Mouse (Mus musculus): ENCODE results near the gene Gm960.

Gene Gm960

DNA sequence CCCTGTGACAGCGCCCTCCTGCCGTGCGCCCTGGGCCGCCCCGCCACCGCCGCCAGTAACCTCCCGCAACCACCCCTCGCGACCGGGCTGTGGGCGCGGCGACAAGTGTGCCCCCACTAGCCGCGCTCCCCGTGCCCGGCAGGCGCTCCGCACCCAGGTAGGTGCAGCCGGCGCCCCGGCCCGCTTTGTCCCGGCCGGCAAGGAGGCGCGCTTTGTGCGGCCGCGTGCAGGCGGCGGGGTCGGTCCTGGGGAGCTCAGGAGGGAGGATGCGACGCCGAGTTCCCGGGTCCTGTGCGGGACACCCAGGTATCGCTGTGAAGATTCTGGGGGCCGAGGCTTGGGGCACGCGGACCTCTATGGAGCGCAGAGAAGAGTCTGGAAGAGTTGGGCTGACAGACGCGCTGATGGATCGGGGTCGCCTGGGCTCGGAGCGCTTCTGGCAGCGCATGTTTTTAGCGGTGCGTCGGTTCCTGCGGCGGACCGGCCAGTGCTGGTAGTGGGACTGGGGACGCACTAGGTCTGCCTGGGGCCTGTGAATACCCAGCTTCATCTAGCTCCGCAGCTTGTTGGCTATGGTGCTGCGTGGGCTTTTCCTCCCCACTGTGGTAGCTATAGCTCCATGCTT, 13.8 kb upstream of the Gm960 start:
- DNase-seq (ENCODE audit: extremely low read depth, low read depth), result no peak

DNA sequence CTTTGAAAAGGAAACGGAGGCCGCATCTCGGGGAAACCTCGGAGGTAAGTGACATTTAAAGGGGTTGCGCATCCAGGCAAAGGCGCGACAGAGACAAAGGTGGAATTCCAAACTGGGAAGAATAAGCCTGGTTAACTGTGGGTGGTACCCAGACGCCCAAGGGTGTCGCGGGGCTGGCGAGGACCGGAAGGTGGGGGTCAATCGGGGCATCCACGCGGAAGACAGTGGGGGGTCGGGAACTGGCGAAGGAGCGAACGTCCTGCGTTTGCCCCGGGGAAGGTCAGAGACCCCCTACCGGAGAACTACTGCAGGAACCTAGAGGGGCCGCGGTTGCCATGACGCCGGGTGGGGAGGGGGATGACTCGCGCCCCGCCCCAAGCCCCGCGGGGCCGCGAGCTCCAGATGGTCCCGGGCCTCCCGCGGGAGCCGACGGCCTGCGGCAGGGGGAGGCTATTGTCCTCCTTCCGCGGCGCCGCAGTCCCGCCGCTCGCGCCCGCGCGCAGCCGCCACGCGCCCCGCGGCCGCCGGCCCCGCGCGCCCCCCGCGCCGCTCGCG, 13.2 kb upstream of the Gm960 start:
- DNase-seq (ENCODE audit: extremely low read depth, low read depth), result no peak

DNA sequence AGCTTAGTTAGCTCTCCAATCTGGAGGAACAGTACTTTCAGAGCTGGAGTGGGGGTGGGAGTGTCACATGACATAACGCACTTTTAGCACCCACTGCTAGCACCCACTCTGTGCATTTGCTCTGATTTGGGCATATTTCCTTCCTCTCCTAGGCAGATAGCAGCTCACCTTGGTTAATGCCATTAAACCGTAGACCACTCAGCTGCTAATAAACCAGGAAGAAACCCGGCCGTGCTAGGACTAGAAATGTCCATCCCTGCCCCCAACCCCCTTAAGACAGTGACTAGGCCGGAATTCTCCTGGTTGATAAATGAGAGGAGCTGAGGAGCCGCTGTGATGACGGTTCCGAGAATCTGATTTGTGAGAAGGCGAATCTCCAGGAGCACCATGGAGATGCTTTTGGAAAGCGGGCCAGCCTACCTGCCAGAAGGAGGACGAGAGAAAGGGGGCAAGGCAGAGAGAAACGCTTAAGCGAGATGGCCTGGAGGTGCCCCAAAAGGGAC, 12.7 kb upstream of the Gm960 start, which contains the start of gene Sptbn2:
Gene Sptbn2 (plus strand): TSS at position 70 of the 503 bp plus-strand sequence.
- no peak for DNase-seq (ENCODE audit: extremely low read depth, low read depth)

DNA sequence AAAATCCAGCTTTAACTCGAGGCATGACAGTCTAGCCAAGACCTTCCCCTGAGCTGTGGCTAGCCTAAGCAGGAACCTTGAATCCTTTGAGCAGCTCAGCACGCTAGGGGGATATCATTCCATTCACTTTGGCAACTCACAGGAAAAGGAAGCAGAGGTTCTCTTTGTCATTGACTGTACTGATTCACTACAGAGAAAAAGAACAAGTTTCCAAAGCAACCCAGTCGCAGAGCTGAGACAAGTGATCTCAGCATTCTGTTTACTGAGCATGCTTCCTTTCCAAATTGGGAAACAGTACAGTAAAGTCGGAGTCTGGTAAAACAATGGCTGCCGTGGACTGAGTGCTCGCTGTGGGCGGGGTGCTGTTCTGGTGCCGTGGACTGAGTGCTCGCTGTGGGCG, 10.3 kb upstream of the Gm960 start:
- no peak for DNase-seq (ENCODE audit: extremely low read depth, low read depth)

DNA sequence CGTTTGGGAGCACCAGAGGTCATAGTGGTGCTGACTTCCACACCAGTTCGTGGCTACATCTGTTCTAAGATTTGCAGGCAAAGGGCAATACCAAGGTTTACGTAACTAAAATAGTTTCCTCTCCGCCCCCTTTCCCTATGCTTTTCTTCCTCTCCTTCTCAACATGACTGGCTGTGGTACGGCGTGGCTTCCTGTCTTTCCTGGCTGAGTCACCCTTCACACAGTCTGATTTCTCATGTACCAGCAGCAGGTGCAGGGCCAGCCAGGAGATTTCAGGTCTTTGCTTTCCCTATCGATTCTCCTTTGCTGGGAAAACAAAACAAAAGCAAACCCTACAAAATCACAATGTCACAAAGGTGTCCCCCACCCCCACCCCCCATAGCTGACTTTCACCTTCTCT, 2.8 kb upstream of the Gm960 start:
- no peak for DNase-seq (ENCODE audit: extremely low read depth, low read depth)

DNA sequence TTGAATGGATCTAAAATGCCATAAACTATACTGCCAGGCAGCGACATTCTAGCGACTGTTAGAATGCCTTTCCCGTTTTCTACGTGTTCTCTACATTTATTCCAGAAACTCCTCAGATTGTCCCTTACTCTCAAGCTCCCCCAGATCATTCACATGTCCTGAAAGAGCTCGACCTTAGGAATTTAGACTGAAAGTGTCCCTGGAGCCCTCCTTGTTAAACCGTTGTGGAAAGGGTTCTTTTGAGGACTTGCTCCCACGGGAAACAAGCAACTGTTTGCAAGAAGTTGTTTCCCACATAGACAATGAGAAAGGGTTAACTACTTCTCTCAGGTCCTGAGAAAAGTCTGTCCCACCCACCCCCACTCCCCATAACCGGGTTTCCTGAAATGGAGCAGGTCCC, 2.2 kb upstream of the Gm960 start:
- no peak for DNase-seq (ENCODE audit: extremely low read depth, low read depth)

DNA sequence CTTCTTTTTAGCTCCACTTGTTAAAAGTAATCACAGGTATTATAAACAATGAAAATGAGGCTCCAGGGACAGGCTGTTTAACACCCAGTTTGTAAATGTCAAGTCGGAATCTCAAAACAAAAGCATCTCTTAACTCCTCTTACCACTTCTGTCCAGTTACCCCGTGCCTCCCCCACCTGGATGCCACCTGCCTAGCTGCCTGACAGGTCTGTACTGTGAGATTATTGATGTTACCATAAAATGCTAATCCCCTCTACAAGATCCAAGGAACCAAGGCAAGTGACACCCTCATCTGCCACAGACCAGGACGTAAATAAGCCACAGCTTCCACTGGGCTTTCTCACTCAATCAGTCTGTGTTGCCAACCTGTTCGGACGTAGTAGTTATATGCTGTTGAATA, 1.4 kb upstream of the Gm960 start:
- DNase-seq (ENCODE audit: extremely low read depth, low read depth), result no peak

DNA sequence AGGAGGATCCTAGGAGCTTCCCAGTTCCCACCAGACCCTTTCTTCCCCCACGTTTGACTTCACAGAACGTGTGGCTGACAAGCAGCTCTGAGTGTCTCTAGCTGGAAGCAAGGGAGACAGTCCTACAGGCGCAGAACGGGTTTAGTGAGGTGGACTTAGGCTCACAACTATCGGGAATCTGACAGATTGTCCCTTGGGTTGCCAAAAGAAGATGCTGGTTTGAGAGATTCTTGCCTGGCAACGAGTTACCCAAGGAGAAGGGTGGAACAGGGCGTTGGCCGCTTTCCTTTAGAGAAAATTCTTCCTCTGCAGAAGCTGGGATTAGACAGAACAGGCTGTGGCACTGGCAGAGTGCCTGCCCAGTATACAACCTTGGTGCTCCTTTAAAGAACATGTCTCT, 388 bp upstream of the Gm960 start:
- no peak for DNase-seq (ENCODE audit: extremely low read depth, low read depth)

DNA sequence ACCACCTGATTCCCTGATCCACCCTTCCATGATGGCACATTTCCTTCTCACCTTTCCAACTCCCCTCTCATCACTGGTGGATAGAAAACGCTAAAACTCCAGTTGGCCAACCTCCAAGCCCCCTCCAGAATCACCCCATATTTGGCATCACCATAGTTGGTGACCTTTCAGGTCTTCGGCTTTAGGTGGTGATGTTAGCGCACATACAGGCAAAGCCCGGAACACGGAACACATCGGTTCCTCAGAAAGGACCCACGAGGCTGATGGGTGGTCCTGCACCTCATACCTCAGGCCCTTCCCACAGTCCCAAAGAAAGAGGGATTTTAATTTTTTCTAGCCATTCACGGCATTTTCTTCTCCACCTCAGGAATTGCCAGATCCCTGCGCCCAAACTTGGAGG, 747 bp downstream of the Gm960 start:
- no peak for DNase-seq (ENCODE audit: extremely low read depth, low read depth)

DNA sequence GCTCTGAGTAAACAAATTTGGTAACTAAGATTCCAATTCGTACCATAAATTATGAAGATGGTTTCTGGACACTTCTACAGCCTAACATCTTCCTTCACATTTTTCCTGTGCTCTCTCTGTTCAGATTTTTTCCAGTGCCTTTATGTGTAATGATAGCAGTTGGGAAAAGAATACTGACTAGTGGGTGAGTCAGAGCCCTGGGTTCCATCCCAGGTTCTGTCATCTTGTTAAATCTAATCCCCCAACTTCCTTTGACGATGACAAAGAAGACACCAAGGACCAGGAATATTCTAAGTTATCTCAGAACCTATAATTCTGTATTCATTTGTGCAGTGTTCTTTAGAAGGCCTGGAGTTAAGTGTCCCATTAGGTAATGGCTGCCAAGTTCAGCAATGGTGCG, 1.3 kb downstream of the Gm960 start:
- DNase-seq (ENCODE audit: extremely low read depth, low read depth), result no peak

DNA sequence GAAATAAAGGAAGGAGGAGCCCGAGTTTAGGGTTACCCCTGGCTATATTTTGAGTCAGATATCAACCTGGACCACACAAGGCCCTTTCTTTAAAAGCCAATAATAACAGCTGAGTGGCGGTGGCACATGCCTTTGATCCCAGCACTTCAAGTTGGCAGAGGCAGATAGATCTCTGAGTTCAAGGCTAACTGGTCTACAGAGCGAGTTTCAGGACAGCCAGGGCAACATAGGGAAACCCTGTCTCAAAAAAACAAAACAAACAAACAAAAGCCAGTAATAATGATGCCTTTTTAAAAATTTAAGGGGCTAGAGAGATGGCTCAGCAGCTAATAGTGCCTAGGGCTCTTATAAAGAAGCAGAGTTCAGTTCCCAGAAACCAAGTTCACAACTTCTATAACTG, 4.1 kb downstream of the Gm960 start:
- DNase-seq (ENCODE audit: extremely low read depth, low read depth), result no peak

DNA sequence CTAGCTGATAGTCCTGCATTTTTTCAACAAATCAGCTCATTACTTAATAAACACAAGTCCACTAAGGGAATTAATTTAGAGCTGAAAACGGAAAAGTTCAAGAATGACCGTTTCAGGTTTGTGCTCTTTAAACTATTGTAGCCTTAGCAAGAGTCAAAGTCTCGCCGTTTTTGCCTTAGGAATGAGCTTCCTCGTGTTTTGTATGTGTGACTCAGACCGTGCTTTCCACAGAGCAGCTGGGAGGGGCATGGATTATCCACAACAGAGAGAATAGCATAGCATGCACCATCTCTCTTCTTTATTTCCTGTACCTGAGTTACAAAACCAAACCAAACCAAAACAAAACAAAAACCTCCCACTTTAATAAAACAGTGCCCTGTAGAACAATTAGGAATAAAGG, 26.1 kb downstream of the Gm960 start:
- no peak for DNase-seq (ENCODE audit: extremely low read depth, low read depth)

DNA sequence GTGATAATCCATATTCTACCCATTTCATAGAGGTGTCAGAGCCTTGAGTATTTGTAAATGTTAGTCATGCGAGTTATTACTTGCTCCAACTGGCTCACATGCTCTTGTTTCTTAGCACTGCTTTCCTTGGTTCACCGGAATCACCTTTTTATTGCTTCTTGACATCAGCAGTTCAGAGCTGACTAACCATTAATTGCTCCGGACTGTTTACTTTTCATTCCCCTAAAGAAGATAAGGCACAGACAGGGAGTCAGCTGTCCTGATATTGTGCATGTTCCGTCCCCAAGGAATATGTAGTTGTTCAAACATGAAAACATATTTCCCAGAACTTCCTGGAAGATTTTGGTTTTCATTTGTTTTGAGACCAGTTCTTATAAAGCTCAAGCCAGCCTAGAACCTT, 27.7 kb downstream of the Gm960 start:
- DNase-seq (ENCODE audit: extremely low read depth, low read depth), result no peak

DNA sequence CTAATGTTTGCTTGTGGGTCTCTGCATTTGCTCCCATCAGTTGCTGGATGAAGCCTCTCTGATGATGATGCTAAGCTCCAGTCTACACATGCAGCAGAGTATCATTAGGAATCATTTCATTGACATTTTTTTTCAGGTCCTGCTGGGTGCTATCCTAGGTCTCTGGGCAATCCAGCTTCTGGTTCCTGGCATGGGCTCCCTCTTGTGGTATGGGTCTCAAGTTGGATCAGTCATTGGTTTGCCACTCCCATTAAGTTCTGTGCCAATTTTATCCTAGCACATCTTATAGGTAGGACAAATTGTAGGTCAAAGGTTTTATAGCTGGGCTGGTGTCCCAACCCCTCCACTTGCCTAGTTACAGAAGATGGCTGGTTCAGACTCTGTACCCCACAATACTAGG, 31.7 kb downstream of the Gm960 start:
- no peak for DNase-seq (ENCODE audit: extremely low read depth, low read depth)

DNA sequence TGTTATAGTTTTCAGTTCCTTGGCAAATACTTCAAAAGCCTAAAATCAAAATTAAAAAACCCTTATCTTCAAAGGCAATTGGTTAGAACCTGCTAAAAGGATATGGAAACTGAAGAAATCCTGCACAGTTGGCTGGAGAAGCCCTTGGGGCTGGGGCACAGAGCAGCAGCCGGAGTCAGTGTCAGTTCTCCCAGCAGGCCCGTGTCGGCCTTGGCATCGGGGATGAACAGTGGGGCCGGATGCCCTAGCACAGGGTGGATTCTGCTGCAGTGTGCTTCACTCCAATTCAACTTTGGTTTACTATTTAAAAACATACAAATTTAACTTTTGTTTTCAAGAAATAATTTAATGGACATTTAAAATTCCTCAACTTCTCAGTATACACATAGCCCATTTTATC, 40.3 kb downstream of the Gm960 start:
- no peak for DNase-seq (ENCODE audit: extremely low read depth, low read depth)

DNA sequence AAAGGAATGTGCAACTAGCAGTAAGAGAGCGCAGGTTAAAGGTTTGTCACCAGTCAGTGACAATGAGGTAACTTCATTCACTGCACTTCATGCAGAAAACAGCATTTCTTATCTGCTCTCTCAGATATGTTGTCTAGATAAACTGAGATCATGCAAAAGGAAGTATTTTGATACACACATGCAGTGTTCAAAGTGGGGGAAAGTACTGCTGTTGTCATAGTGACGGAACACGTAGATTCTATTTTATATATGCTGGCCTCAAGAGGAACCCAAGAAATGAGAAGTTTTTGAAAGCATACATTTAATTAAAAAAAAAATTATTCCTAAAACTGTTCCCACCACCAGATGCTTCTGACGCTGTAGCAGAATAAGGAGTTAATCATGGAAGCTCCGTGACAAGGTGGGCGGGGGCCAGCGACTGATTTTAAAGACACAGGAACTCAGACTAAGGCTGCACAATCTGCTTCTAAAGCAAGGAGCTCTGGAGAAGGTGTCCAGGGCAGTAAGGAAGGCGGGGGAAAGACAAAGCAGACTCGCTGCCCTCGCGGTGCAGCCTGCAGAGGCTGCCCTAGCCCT, 51.5 kb downstream of the Gm960 start:
- no peak for DNase-seq (ENCODE audit: extremely low read depth, low read depth)

DNA sequence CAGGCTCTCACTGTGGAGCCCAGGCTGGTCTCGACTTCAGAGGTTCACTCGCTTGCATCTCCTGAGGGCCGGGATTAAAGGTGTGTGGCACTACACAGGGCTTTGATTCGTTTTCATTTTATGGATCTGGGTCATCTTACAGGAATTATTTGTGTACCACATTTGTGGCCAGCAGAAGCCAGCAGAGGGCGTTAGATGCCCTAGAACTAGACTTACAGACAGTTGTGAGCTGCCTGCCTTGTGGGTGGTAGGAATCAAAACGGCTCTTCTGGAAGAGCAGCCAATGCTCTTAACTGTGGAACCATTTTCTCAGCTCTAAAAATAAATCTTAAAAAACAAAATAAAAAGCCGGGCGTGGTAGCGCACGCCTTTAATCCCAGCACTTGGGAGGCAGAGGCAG, 54.2 kb downstream of the Gm960 start:
- DNase-seq (ENCODE audit: extremely low read depth, low read depth), result no peak

DNA sequence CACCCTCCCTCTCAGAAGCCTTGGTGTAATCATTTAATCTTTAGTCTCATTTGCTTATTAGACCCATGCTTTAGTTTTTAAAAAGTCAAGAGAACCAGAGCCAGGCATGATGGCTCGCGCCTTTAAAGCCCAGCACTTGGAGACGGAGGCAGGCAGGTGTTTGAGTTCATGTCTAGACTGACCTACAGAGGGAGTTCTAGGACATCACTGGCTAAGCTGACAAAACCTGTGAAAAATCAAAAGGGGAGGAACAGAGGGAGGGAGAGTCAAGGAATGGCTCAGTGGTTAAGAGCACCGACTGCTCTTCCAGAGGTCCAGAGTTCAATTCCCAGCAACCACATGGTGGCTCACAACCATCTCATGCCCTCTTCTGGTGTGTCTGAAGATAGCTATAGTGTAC, 62.5 kb downstream of the Gm960 start:
- DNase-seq (ENCODE audit: extremely low read depth, low read depth), result no peak

DNA sequence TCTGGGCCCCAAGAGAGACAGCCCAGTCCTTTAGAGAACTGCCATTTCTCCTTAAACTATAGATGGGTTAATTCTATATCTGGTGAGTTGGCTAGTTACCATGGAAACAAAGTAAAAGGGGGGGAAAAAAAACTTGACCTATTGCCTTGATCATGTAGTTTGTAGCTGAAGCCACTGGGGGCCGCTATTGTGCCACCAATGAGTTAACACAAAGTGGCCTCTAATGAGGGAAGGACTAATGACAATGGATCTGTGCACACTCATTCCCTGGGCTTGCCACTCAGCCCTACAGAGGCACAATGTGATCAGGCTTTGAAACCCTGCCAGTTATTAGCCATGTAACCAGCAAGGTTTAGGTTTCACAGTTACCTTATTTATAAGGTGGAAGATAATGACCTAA, 69.6 kb downstream of the Gm960 start:
- DNase-seq (ENCODE audit: extremely low read depth, low read depth), result peak; percentile 48

DNA sequence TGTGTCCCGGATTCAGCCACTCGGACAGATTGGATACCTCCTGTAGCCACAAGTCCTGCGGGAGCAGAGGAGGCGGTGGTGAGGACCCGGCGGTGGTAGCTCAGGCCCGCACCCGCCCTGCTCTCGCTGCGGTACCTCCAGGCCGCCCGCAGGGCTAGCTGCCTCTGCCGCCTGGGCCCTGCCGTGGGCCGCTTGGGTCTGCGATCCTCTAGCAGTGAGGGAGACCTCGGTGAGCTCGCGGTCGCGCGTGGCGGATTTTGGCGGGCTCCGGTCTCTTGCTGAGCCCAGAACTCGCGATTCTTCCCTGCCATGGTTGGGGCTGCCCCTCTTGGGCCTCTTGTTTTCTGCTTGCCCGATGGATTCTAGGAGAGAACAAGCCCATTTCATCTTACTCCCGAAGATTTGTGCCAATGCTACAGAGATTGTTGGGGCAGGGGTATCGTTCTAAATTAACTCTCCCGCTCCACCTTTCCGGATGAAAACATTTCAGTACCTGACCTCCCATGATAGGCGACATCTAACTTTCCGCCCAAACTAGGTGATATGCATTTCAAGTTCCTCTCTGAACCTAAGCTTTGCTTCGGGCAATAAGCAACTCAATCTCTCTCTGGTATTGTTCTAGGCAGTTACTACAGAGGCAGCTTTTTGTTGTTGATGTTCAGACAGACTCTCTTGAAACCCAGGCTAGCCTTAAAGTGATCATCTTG, 72.5 kb downstream of the Gm960 start:
- peak; percentile 36 for DNase-seq (ENCODE audit: extremely low read depth, low read depth)

DNA sequence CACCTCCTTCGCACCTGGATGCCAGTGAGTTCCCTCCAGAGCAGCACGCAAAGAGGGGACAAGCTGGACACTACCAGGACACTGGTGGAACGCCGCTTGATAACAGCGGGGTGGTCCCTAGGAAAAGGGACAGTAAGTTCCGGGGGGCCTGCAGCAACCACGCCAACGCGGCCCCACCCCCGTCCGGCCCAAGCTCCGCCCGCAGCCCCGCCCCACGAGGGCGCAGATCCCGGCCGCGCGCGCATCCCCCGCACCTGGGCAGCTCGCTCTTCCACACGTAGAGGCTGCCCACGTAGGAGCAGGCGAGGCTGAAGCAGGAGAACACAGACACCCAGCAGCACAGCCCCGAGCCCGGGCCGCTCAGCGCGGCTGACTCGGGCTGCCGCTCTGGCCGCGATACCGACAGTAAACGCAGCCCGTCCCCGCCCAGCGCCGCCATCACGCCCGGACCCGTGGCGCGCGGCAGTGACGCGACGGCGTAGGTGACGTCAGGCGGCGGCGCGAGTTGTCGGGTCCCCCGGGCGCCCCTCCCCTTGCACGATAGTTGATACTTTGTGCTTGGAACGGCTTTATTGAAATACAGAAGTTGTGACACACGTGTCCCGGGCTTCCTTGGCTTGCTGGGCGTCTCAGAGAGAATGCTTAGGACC, 73.2 kb downstream of the Gm960 start, which contains the start of gene Rce1:
Gene Rce1 (minus strand): TSS at position 463 of the 650 bp plus-strand sequence.
- DNase-seq (ENCODE audit: extremely low read depth, low read depth), result peak; percentile 79
